Mouse (Mus musculus) midbrain, embryonic 12.5 days (tissue): ENCODE results near the gene Whrn. TPM values are rescaled to one million over a fixed set of nuclear protein-coding genes. Genes with fewer than 3 reads are reported as not detected.

Experiments used
- ATAC-seq: fragments of 200-750 bp; cut with Nextera tagmentation; 2 replicates; pipeline ENCODE4 v1.8.0; 2017; ENCODE audit warnings: low read depth, moderate TSS enrichment, moderate library complexity; ENCODE audit not compliant: low FRiP score
- H3K27ac ChIP-seq: fragments of 300-500 bp; sonication (generic); replicated peaks from 2 replicates; pipeline ENCODE4 v1.5.1; 2016; ENCODE audit warnings: mild to moderate bottlenecking
- H3K27me3 ChIP-seq: fragments of 300-500 bp; sonication (generic); 2 replicates; pipeline ENCODE4 v1.6.1; 2016; ENCODE audit warnings: mild to moderate bottlenecking
- H3K36me3 ChIP-seq: fragments of 300-500 bp; sonication (generic); 2 replicates; pipeline ENCODE4 v1.6.1; 2016
- H3K4me1 ChIP-seq: fragments of 300-500 bp; sonication (generic); 2 replicates; pipeline ENCODE4 v1.6.1; 2016
- H3K4me2 ChIP-seq: fragments of 300-500 bp; sonication (generic); replicated peaks from 2 replicates; pipeline ENCODE4 v1.6.1; 2016; ENCODE audit warnings: mild to moderate bottlenecking, moderate library complexity
- H3K4me3 ChIP-seq: fragments of 300-500 bp; sonication (generic); 2 replicates; pipeline ENCODE4 v1.5.1; 2016; ENCODE audit warnings: mild to moderate bottlenecking
- H3K9ac ChIP-seq: fragments of 300-500 bp; sonication (generic); replicated peaks from 2 replicates; pipeline ENCODE4 v1.6.1; 2016; ENCODE audit warnings: mild to moderate bottlenecking, moderate library complexity
- H3K9me3 ChIP-seq: fragments of 300-500 bp; sonication (generic); 2 replicates; pipeline ENCODE4 v1.6.1; 2016; ENCODE audit warnings: mild to moderate bottlenecking
- WGBS: fragments of 180-500 bp; shearing (Covaris S2); methylation state at CpG from one replicate; pipeline ENCODE4 v1.1.7; 2016; 5-methylcytosine and 5-hydroxymethylcytosine counted together
- polyA plus RNA-seq: library from polyadenylated mRNA; unstranded; fragments of >200 nt; fragmentation: Nextera tagmentation; extraction: Ambion mirVana; gene quantifications from 2 replicates; pipeline ENCODE4 v1.2.1, GENCODE M21; 2016

Gene Whrn
- polyA plus RNA-seq, 1 experiment from 2014 or later, result 15.4 TPM

DNA sequence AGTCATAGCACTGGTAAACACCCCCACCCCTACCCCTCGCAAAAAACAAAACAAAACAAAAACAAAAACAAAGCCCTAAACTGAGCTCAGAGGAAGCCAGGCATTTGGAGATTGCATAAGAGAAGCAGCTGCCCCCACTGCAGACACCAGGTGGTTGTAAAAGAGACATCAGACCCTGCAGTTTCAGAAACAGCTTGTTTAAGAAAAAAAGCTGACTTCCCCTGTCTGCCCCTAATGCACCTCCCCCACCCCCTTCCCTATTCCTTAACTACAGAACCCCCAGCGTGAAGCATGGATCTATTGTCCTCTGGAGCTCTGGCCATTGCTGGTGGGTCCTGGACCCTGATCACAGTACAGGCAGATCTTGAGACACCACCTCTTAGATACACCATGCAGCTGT lies 21.4 kb downstream of the Whrn start:
- H3K27ac ChIP-seq, result peak overlapping the region; percentile 25; the same call in 1 of the 2 replicates
- H3K27me3 ChIP-seq, result no peaks in the 10 kb centered on the region

DNA sequence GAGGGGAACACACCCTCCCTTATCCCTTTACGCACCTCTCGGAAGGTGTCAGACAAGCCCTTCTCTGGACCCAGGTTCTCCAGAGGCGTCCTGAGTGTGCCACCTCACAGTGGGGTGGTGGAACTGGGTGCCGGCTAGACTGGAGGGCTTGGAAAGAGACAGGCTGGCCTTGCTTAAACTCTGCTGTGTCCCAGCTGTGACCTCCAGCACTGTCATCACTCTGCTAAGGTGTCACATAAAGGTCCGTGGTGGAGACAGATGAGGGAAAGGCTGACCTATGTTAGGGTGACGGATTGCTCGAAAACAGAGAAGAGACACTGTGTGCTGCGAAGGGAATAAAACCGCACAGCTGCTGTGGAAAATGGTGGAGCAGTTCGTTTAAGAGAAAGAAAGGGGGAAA lies 28.5 kb downstream of the Whrn start:
- Histone ChIP-seq H3K27ac (no peak overlapping the region), H3K36me3 (peaks cover 21% of the 10 kb centered on the region), H3K4me2 (no peak overlapping the region), H3K9me3 (no peaks in the 10 kb centered on the region), H3K27me3 (no peaks in the 10 kb centered on the region), H3K4me3 (no peak overlapping the region), H3K4me1 (no peaks in the 10 kb centered on the region), H3K9ac (no peak overlapping the region)
- 79% methylated on average over 9 of the region's 10 CpGs for WGBS
- ATAC-seq, result no peak

More for the DNA sequence above, 21.4 kb downstream of the Whrn start:
- 16% methylated on average over 2 of the region's 2 CpGs for WGBS
- Histone ChIP-seq H3K4me2 (no peak overlapping the region), H3K9ac (no peak overlapping the region), H3K4me1 (peaks cover 18% of the 10 kb centered on the region), H3K36me3 (peaks cover 18% of the 10 kb centered on the region), H3K9me3 (no peaks in the 10 kb centered on the region), H3K4me3 (no peak overlapping the region)
- ATAC-seq, result peak; percentile 38; the same call in 1 of the 2 replicates

DNA sequence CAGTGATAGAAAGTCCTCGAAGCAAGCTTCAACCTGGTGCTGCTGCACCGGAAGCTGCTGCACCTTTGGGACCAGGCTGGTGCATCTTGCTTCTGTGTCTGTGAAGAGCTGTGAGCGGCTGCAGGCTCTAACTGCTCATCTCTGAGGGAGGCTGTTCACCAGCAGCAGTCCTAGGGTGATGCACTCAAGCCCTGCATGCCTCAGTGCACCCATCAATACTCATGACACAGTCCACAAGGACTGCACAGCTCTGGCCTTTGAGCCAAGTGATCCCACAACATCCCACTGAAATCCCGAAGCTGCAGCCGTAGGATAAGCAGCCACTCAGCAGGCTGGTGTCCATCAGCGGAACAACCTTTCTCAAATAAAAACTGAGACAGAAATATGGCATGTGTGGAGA lies 29.6 kb downstream of the Whrn start:
- Histone ChIP-seq H3K9me3 (no peaks in the 10 kb centered on the region), H3K4me1 (peaks cover 5% of the 10 kb centered on the region; the same call in 1 of the 2 replicates), H3K4me2 (no peak overlapping the region), H3K36me3 (peaks cover 17% of the 10 kb centered on the region), H3K9ac (no peak overlapping the region), H3K4me3 (no peak overlapping the region), H3K27me3 (0 out of 2 replicates have a peak, but pooled peaks cover 8% of the 10 kb centered on the region), H3K27ac (no peak overlapping the region)
- 66% methylated on average over 6 of the region's 6 CpGs for WGBS
- no peak for ATAC-seq

DNA sequence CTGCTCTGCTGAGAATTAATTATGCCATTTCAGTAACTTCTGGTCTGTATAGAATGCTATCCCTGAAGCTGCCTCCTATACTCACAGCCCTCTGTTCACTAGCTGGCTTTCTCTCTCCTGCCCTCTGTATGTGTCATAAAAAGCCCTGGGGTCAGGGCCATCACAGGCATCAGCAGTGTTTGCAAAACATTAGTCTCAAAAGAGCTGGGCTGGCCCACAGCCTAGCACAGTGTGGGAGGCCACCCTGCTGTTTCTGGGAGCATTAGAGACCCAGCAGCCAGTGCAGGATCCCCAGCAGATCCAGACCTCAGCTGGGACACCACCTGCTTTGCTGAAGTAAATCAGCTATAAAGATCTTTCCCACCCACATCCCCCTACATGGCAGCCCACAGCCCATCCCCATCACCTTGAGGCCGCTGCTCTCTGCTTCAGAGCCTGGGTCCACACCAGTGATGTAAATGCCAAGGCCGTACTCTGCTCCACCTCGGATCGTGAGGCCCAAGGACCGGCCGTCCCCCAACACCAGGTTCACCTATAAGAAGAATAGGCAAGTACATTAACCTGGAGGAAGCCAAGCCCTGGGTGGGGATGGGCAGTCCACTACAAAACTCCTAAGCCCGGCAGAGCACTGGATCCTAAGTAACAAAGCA lies 34.8 kb downstream of the Whrn start:
- Histone ChIP-seq H3K4me2 (no peak overlapping the region), H3K27ac (no peak overlapping the region), H3K27me3 (0 out of 2 replicates have a peak, but pooled peaks cover 8% of the 10 kb centered on the region), H3K36me3 (no peaks in the 10 kb centered on the region), H3K4me3 (no peak overlapping the region), H3K9ac (no peak overlapping the region), H3K9me3 (no peaks in the 10 kb centered on the region), H3K4me1 (peaks cover 37% of the 10 kb centered on the region)
- WGBS, result 75% methylated on average over 7 of the region's 7 CpGs
- no peak for ATAC-seq

DNA sequence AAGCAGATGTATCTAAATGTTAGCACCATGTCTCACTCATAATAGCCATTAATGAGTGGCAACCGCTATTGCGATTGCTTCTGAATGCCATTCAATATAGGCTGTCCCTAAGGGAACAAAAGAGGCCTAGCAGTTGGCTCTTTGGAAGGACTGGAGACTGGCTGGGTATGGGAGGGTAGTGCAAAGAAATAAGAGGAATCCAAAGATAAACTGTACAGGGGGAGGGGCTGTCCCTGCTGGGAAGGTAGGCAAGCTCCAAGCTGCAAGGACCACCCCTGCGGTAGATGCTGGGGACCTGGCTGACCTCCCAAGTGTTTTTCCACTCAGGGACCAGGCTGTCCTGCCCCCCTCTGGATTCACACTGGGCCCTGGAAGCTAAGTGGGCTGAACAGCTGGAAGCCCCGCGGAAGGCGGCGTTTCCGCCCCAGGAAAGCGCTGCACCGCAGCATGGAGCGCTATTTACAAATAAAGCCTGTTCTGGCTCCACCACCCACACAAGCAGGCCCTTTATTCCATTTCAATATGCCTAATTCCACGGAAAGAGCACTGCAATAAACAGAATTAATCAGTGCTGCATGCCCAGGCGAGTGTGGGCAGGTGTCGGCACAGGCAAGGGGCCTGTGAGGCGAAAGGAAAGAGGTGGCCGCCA lies 36.5 kb downstream of the Whrn start:
- no peaks in the 10 kb centered on the region for H3K9me3 ChIP-seq
- H3K27me3 ChIP-seq, result 0 out of 2 replicates have a peak, but pooled peaks cover 8% of the 10 kb centered on the region
- peak; percentile 75 for ATAC-seq
- H3K4me2 ChIP-seq, result peak overlapping the region; percentile 35
- no peak overlapping the region; the same call in 1 of the 2 replicates for H3K9ac ChIP-seq
- H3K36me3 ChIP-seq, result no peaks in the 10 kb centered on the region
- H3K4me3 ChIP-seq, result no peak overlapping the region
- 9% methylated on average over 16 of the region's 16 CpGs for WGBS
- peak overlapping the region; percentile 70 for H3K27ac ChIP-seq
- H3K4me1 ChIP-seq, result peaks cover 37% of the 10 kb centered on the region

DNA sequence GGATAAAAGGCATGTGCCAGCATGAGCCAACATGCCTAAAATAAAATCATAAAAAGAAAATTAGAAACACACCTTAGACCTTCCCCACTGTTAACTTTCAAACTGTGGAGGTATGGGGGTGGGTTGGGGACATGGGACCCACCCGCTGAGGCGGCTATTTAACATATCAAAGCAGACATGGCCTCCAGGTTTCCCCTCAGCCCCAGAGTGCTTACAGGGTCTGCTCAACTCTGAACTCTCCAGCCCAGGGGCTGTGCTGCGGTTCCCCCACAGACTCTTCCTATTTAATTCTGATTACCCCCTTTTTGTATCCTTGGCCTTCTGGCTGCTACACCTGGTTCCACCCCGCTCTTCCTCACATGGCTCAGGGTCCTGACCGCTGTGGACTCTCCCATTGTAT lies 39.2 kb downstream of the Whrn start:
- no peak overlapping the region for H3K4me3 ChIP-seq
- no peaks in the 10 kb centered on the region for H3K36me3 ChIP-seq
- H3K27me3 ChIP-seq, result 0 out of 2 replicates have a peak, but pooled peaks cover 4% of the 10 kb centered on the region
- no peak overlapping the region for H3K27ac ChIP-seq
- H3K9me3 ChIP-seq, result no peaks in the 10 kb centered on the region
- no peak overlapping the region for H3K9ac ChIP-seq
- H3K4me2 ChIP-seq, result no peak overlapping the region
- ATAC-seq, result no peak
- peaks cover 35% of the 10 kb centered on the region for H3K4me1 ChIP-seq
- WGBS, result 42% methylated on average over 5 of the region's 5 CpGs

DNA sequence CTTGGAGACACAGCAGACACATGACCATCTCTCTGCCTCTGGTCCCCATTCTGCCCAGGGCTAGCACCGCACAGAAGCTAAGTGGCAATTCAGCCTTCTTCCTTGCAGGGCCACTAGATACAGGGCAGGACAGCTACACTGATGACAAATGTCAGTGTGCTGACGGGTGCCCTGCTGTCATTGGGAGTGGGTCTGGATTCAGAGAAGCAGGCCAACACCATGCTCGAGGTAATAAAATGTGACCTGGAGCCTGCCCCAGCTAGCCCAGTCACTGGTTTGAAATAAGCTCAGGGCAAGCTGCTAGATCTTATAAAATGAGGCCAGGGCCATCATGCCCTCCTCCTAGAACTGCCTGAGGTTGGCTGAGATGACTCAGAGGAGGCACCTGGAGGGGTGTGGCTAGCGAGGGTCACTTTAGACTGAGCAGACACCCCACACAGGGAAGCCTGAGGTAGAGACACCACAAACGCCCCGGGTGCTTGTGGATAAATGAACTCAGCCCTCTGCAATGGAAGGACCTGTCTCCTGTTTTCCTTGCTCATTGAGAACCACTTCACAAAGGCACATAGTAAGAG lies 41.8 kb downstream of the Whrn start:
- WGBS, result 96% methylated on average over 6 of the region's 6 CpGs
- Histone ChIP-seq H3K9ac (no peak overlapping the region), H3K27me3 (no peaks in the 10 kb centered on the region), H3K9me3 (no peaks in the 10 kb centered on the region), H3K4me3 (no peak overlapping the region), H3K4me2 (no peak overlapping the region), H3K4me1 (peaks cover 10% of the 10 kb centered on the region), H3K36me3 (peaks cover 7% of the 10 kb centered on the region; the same call in 1 of the 2 replicates), H3K27ac (no peak overlapping the region)
- ATAC-seq, result no peak

DNA sequence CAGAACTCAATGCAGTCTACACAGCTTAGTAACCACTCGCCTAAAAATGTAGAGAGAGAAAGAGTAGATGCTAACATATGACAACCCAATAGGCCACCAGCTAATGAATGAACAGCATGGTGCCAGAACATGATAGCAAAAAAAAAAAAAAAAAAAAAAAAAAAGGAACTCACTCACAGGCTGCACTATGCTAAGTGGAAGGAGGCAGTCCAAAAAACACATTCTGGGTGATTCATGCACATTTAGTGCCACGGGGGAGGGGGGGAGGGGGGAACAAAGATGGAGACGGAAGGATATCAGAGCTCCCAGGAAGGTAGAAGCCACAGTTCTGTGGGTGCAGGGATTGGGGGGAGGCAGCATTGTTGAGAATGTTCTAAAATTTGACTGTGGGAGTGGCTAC lies 43.2 kb downstream of the Whrn start:
- Histone ChIP-seq H3K4me1 (no peaks in the 10 kb centered on the region), H3K36me3 (peaks cover 10% of the 10 kb centered on the region; the same call in 1 of the 2 replicates), H3K27me3 (no peaks in the 10 kb centered on the region), H3K4me3 (no peak overlapping the region), H3K9me3 (no peaks in the 10 kb centered on the region), H3K27ac (no peak overlapping the region), H3K4me2 (no peak overlapping the region), H3K9ac (no peak overlapping the region)
- 64% methylated on average over 3 of the region's 3 CpGs for WGBS
- ATAC-seq, result no peak

DNA sequence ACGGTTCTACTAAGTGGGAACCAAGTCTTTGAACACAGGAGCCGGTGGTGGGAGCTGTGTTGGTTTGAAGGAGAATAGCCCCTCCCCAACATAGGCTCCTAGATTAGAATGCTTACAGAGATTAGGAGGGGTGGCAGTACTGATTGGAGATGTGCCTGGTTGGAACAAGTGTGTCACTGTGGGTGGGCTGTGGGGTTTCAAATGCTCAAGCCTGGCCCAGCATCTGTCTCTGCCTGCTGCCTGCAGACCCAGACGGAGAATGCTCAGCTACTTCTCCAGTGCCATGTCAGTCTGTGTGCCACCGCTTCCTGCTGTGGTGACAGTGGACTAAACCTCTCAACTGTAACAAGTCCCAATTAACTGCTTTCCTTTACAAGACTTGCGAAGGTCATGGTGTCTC lies 45.2 kb downstream of the Whrn start:
- ATAC-seq, result no peak
- Histone ChIP-seq H3K4me3 (no peak overlapping the region), H3K4me1 (no peaks in the 10 kb centered on the region), H3K4me2 (no peak overlapping the region), H3K27me3 (no peaks in the 10 kb centered on the region), H3K9me3 (no peaks in the 10 kb centered on the region; the same call in 1 of the 2 replicates), H3K27ac (no peak overlapping the region), H3K9ac (no peak overlapping the region), H3K36me3 (peaks cover 16% of the 10 kb centered on the region)
- WGBS, result 91% methylated on average over 5 of the region's 5 CpGs

DNA sequence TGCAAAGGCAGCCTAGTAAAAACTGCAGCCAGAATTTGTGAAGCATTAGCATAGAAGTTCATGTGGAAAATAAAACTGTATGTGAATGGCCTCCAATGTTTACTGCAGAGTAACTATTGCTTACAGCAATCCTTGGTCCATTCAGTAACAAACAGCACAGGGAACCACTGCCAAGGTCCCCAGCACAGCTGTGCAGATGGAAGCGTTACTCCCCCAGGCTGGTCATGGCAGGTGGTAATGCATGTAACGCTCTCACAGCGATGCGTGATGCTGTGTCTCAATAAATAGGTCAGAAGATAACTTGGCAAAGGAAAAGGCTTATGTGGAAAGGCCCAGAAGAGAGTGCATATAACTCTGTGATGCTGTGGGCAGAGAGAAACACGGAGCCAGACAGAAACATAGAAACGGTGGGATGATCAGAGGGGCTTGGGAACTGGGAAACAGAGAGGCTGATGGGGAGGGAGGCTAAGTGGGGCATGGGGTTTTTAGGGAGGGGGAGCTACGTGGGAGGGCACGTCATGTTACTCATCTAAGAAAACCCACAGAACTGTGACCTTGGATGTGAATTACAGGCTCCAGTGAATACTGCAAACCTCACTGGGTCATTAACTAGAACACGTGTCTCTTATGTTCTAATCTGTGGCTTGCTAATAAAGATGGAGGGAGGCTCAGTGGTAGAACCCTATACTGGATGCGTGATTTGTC lies 51.3 kb downstream of the Whrn start:
- WGBS, result 84% methylated on average over 10 of the region's 10 CpGs
- H3K9ac ChIP-seq, result no peak overlapping the region
- no peaks in the 10 kb centered on the region for H3K4me1 ChIP-seq
- H3K9me3 ChIP-seq, result no peaks in the 10 kb centered on the region; the same call in 1 of the 2 replicates
- no peak overlapping the region for H3K4me3 ChIP-seq
- no peak overlapping the region for H3K27ac ChIP-seq
- H3K4me2 ChIP-seq, result no peak overlapping the region
- H3K36me3 ChIP-seq, result peaks cover 13% of the 10 kb centered on the region
- H3K27me3 ChIP-seq, result no peaks in the 10 kb centered on the region
- no peak for ATAC-seq

DNA sequence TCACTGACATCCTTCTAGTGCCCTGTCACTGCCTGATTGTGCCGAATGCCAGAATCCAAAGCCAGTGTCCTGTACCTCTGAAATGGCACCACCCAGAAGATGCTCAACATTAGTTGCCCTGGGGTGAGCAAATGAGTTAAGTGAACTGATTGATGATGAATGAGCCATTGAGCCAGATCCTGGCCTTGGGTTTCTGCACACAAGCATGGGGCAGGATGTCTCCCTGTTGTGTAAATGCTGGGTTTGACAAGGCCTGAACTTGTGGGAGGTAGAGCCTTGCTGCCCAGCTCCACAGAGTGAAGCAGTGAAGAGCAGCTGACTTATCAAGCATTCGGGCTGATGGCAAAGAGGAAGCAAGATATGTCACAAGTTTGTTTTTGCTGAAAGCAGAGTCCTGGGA lies 52.7 kb downstream of the Whrn start:
- no peak overlapping the region for H3K27ac ChIP-seq
- no peaks in the 10 kb centered on the region; the same call in 1 of the 2 replicates for H3K9me3 ChIP-seq
- H3K9ac ChIP-seq, result no peak overlapping the region
- no peak overlapping the region for H3K4me3 ChIP-seq
- H3K4me1 ChIP-seq, result no peaks in the 10 kb centered on the region
- WGBS, result 88% methylated on average over 2 of the region's 2 CpGs
- no peak for ATAC-seq
- H3K4me2 ChIP-seq, result no peak overlapping the region
- peaks cover 6% of the 10 kb centered on the region; the same call in 1 of the 2 replicates for H3K36me3 ChIP-seq
- no peaks in the 10 kb centered on the region for H3K27me3 ChIP-seq
